Mouse (Mus musculus): ENCODE data around the gene Tspear.

- no peak for TF ChIP-seq POLR2A (IDR thresholded peaks at IDR 0.05; ENCODE audit: insufficient read length, low read depth)
- TF ChIP-seq CEBPB (IDR thresholded peaks at IDR 0.05; ENCODE audit: insufficient read depth, poor library complexity, severe bottlenecking), result no peak
- TF ChIP-seq TCF12 (IDR thresholded peaks at IDR 0.05; ENCODE audit: insufficient read depth, poor library complexity, severe bottlenecking), result no peak
- TF ChIP-seq E2F4 (IDR thresholded peaks at IDR 0.05; ENCODE audit: insufficient read depth), result no peak
- TF ChIP-seq USF1 (IDR thresholded peaks at IDR 0.05; ENCODE audit: low read depth), result no peak
- TF ChIP-seq TCF3 (IDR thresholded peaks at IDR 0.05; ENCODE audit: insufficient read length, low read depth), result no peak
- no peak for TF ChIP-seq SRF (IDR thresholded peaks at IDR 0.05; ENCODE audit: control insufficient read depth, insufficient read length, low read depth)
Measured at GRCm38 (mm10) chr10:77706326-77706725, 20.0 kb downstream of the Tspear start, which contains the start of gene Gm10272.

All from myocyte (in vitro differentiated cells).